Mouse (Mus musculus): ENCODE data around the gene Xrcc6.

DNA sequence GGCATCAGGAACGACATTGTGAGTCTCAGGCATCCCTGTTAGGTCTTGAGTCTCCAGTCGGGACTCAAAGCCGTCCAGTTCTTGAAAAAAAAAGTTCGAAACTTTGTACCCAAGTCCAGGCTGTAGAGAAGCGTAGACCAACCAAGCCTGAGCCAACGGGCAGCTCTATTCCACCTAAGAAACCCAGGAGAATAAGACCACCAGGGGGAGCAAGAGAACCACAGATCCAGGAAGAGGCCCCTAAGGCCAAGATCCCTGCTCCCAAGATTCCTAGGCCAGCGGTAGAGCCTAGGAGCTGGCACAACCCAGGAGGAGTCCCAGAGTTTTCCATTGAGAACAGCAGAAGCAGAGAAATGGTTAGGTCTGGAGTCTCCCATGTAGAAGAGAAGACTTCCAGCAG, 77.9 kb downstream of the Xrcc6 start:
- TF ChIP-seq CTCF (IDR thresholded peaks at IDR 0.05; ENCODE audit: insufficient read depth, low read length) (peak; percentile 66), POLR2A (IDR thresholded peaks at IDR 0.05; ENCODE audit: borderline replicate concordance, extremely low read depth, low read depth, low read length) (no peak)
